Mouse (Mus musculus): ENCODE measurements around the gene Arhgap44.

GRCm38 (mm10) chr11:65020744-65021143 is 142.0 kb downstream of the Arhgap44 start:
- TF ChIP-seq CTCF (IDR thresholded peaks at IDR 0.05; ENCODE audit: borderline replicate concordance, insufficient read depth, low read depth, low read length) (no peak), POLR2A (IDR thresholded peaks at IDR 0.05; ENCODE audit: borderline replicate concordance, insufficient read depth, low read length) (no peak)
